Mouse (Mus musculus): ENCODE measurements around the gene Gm1123. TPM values are rescaled to one million over a fixed set of nuclear protein-coding genes. Genes with fewer than 3 reads are reported as not detected.

Gene Gm1123
- polyA plus RNA-seq, 1 experiment from 2014 or later = 0.38 TPM

GRCm38 (mm10) chr9:98987131-98987530 is 48.4 kb downstream of the Gm1123 start:
- Histone ChIP-seq H3K9me3 (ENCODE audit: control insufficient read depth, low read depth, low read length) (no peaks in the 10 kb centered on the region), H3K4me3 (ENCODE audit: low read depth, low read length) (peak overlapping the region; percentile 77), H3K36me3 (ENCODE audit: control insufficient read depth, insufficient read depth, low read length) (no peaks in the 10 kb centered on the region), H3K4me2 (replicated peaks; ENCODE audit: low read depth, low read length) (peak overlapping the region; percentile 79), H3K9ac (replicated peaks; ENCODE audit: low read depth, low read length) (peak overlapping the region; percentile 51; the same call in 1 of the 2 replicates), H3K4me1 (ENCODE audit: control insufficient read depth, insufficient read depth, low read length) (no peaks in the 10 kb centered on the region), H3K27ac (ENCODE audit: low read length) (no peak overlapping the region), H3K27me3 (ENCODE audit: control insufficient read depth, insufficient read depth, low read length) (0 out of 2 replicates have a peak, but pooled peaks cover 7% of the 10 kb centered on the region)
- no peak for ATAC-seq (ENCODE audit: insufficient number of reproducible peaks, insufficient read depth, low FRiP score, low read depth)
- WGBS = 43% methylated on average over 9 of the region's 9 CpGs

DNA sequence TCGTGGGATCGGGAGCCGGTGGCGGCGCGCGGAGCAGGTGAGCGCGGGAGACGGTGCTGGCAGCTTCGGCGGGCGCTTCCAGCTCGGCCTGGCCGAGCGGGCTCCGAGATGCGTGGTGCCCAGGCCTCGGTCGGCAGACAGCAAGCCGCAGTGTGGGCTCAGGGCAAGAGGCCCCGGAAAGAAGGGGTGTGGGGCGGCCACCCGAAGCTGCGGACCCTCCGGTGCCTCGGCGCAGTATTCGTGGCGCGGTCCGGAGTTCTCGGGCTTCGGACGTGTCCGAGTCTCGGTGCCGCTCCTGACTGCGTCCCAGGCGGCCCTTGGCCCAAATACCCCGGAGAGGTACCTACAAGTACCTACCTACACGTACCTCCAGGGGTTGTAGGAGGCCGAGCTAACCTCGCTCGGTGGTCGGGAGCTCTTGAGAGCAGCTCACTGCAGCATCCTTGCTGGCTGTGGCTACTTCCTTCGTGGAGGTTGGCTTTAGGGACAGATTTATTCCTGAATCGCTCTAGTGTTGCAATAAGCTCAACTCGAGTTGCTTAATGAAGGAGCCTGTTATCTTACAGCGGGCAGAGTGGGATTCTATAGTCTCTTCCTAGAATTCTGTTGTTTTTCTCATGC is 48.9 kb downstream of the Gm1123 start:
- H3K4me2 ChIP-seq (replicated peaks; ENCODE audit: low read depth, low read length) = peak overlapping the region; percentile 79
- 2% methylated on average over 50 of the region's 50 CpGs for WGBS
- H3K4me3 ChIP-seq (ENCODE audit: low read depth, low read length) = peak overlapping the region; percentile 77
- peak; percentile 28; the same call in 1 of the 2 replicates for ATAC-seq (ENCODE audit: insufficient number of reproducible peaks, insufficient read depth, low FRiP score, low read depth)
- peak overlapping the region; percentile 51 for H3K9ac ChIP-seq (replicated peaks; ENCODE audit: low read depth, low read length)
- H3K27ac ChIP-seq (ENCODE audit: low read length) = no peak overlapping the region
- H3K36me3 ChIP-seq (ENCODE audit: control insufficient read depth, insufficient read depth, low read length) = no peaks in the 10 kb centered on the region
- H3K9me3 ChIP-seq (ENCODE audit: control insufficient read depth, low read depth, low read length) = no peaks in the 10 kb centered on the region
- no peaks in the 10 kb centered on the region for H3K4me1 ChIP-seq (ENCODE audit: control insufficient read depth, insufficient read depth, low read length)
- 0 out of 2 replicates have a peak, but pooled peaks cover 7% of the 10 kb centered on the region for H3K27me3 ChIP-seq (ENCODE audit: control insufficient read depth, insufficient read depth, low read length)

GRCm38 (mm10) chr9:98985800-98986475 is 49.6 kb downstream of the Gm1123 start, which contains the start of gene Faim:
TSS of gene Faim (plus strand) at chr9:98986373.
- Histone ChIP-seq H3K9ac (replicated peaks; ENCODE audit: low read depth, low read length) (peak within 1 kb of the TSS; percentile 51), H3K4me2 (replicated peaks; ENCODE audit: low read depth, low read length) (peak within 1 kb of the TSS; percentile 79), H3K36me3 (ENCODE audit: control insufficient read depth, insufficient read depth, low read length) (no peaks in the 10 kb centered on the region), H3K4me3 (ENCODE audit: low read depth, low read length) (peak within 1 kb of the TSS; percentile 77), H3K9me3 (ENCODE audit: control insufficient read depth, low read depth, low read length) (no peaks in the 10 kb centered on the region), H3K27me3 (ENCODE audit: control insufficient read depth, insufficient read depth, low read length) (0 out of 2 replicates have a peak, but pooled peaks cover 7% of the 10 kb centered on the region), H3K4me1 (ENCODE audit: control insufficient read depth, insufficient read depth, low read length) (no peaks in the 10 kb centered on the region), H3K27ac (ENCODE audit: low read length) (no peak within 1 kb of the TSS)
- WGBS = 1% methylated on average over 45 of the region's 45 CpGs
- ATAC-seq (ENCODE audit: insufficient number of reproducible peaks, insufficient read depth, low FRiP score, low read depth) = peak; percentile 99

DNA sequence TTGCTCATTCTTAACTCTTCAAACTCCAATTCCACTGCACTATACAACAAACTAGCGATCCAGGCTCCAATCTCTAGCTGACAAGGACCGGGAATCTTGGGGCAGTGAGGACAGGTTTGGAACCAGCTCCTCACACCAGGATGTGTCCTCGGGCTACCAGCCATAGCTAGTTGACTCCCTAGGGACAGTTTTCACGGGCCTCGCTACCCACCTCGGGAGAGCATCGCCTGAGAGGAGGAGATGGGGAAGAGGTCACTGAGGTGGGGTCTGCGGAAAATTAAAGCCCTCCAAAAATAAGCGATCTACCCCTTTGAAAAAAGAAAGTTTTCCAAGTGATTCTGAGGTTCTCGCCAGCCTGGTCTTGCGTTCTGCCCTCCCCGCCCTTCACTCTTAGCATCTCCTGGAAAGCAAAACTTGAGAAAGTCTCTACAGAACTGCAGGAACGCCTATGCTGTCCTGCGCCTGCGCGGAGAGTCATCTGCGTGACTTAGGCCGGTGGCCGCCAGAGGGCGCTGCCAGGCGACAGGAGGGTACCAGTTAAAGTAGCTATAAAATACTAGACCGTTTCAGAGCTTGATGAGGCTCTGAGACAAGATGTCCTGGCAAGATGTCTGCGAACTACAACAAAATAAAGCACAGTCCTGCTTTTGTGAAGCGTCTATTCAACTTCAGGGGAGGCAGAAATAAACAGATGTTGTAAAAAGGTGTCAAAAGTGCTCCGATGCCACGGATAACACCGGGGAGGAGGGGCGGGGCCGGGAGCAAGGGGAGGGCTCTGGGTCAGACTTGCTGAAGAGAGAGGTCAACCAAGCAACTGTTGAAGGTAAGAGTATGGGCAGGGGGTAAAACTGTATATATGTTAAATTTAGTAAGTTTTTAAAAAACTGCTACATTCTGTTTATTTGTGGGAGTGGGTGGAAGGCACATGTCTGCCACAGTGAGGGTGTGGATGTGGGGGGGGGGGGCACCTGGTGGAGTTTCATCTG is 55.8 kb downstream of the Gm1123 start:
- peak; percentile 71 for ATAC-seq (ENCODE audit: insufficient number of reproducible peaks, insufficient read depth, low FRiP score, low read depth)
- H3K27me3 ChIP-seq (ENCODE audit: control insufficient read depth, insufficient read depth, low read length) = peaks cover 20% of the 10 kb centered on the region

GRCm38 (mm10) chr9:98976520-98976919 is 59.0 kb downstream of the Gm1123 start:
- Histone ChIP-seq H3K9ac (replicated peaks; ENCODE audit: low read depth, low read length) (no peak overlapping the region), H3K9me3 (ENCODE audit: control insufficient read depth, low read depth, low read length) (no peaks in the 10 kb centered on the region), H3K4me1 (ENCODE audit: control insufficient read depth, insufficient read depth, low read length) (no peaks in the 10 kb centered on the region), H3K27ac (ENCODE audit: low read length) (no peak overlapping the region), H3K4me2 (replicated peaks; ENCODE audit: low read depth, low read length) (no peak overlapping the region), H3K27me3 (ENCODE audit: control insufficient read depth, insufficient read depth, low read length) (peaks cover 36% of the 10 kb centered on the region), H3K4me3 (ENCODE audit: low read depth, low read length) (no peak overlapping the region), H3K36me3 (ENCODE audit: control insufficient read depth, insufficient read depth, low read length) (no peaks in the 10 kb centered on the region)
- no peak for ATAC-seq (ENCODE audit: insufficient number of reproducible peaks, insufficient read depth, low FRiP score, low read depth)
- 45% methylated on average over 5 of the region's 5 CpGs for WGBS

More for the DNA sequence above, 55.8 kb downstream of the Gm1123 start:
- peak overlapping the region; percentile 32 for H3K4me2 ChIP-seq (replicated peaks; ENCODE audit: low read depth, low read length)
- 4% methylated on average over 29 of the region's 29 CpGs for WGBS
- H3K4me3 ChIP-seq (ENCODE audit: low read depth, low read length) = no peak overlapping the region
- H3K9ac ChIP-seq (replicated peaks; ENCODE audit: low read depth, low read length) = no peak overlapping the region
- no peaks in the 10 kb centered on the region for H3K36me3 ChIP-seq (ENCODE audit: control insufficient read depth, insufficient read depth, low read length)
- H3K4me1 ChIP-seq (ENCODE audit: control insufficient read depth, insufficient read depth, low read length) = no peaks in the 10 kb centered on the region
- no peaks in the 10 kb centered on the region for H3K9me3 ChIP-seq (ENCODE audit: control insufficient read depth, low read depth, low read length)
- no peak overlapping the region for H3K27ac ChIP-seq (ENCODE audit: low read length)

GRCm38 (mm10) chr9:98976081-98976480 is 59.4 kb downstream of the Gm1123 start:
- Histone ChIP-seq H3K9ac (replicated peaks; ENCODE audit: low read depth, low read length) (no peak overlapping the region), H3K4me3 (ENCODE audit: low read depth, low read length) (no peak overlapping the region), H3K27me3 (ENCODE audit: control insufficient read depth, insufficient read depth, low read length) (peaks cover 36% of the 10 kb centered on the region), H3K4me1 (ENCODE audit: control insufficient read depth, insufficient read depth, low read length) (no peaks in the 10 kb centered on the region), H3K9me3 (ENCODE audit: control insufficient read depth, low read depth, low read length) (no peaks in the 10 kb centered on the region), H3K4me2 (replicated peaks; ENCODE audit: low read depth, low read length) (no peak overlapping the region), H3K36me3 (ENCODE audit: control insufficient read depth, insufficient read depth, low read length) (no peaks in the 10 kb centered on the region), H3K27ac (ENCODE audit: low read length) (no peak overlapping the region)
- ATAC-seq (ENCODE audit: insufficient number of reproducible peaks, insufficient read depth, low FRiP score, low read depth) = no peak
- 93% methylated on average over 1 of the region's 1 CpGs for WGBS

DNA sequence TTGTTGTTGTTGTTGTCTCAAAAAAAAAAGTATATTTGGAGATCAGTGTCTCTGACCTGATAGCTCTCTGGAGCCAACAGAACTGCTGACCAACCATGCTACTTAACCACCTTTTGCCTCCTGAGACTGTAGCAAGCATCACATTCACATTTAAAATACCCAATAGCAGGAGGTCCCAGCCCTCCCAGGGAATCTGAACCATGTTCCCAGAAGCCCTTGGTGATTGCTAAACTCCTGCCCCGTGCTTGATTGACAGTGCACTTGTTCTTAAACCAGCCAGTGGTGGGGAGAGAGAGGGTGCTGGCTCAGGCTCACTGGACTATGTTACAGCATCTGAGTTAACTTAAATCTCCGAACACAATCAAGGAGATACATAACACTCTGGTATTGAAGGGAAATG is 60.6 kb downstream of the Gm1123 start:
- Histone ChIP-seq H3K36me3 (ENCODE audit: control insufficient read depth, insufficient read depth, low read length) (no peaks in the 10 kb centered on the region), H3K27me3 (ENCODE audit: control insufficient read depth, insufficient read depth, low read length) (peaks cover 42% of the 10 kb centered on the region), H3K9me3 (ENCODE audit: control insufficient read depth, low read depth, low read length) (0 out of 2 replicates have a peak, but pooled peaks cover 5% of the 10 kb centered on the region), H3K9ac (replicated peaks; ENCODE audit: low read depth, low read length) (no peak overlapping the region), H3K4me2 (replicated peaks; ENCODE audit: low read depth, low read length) (no peak overlapping the region), H3K4me1 (ENCODE audit: control insufficient read depth, insufficient read depth, low read length) (no peaks in the 10 kb centered on the region), H3K4me3 (ENCODE audit: low read depth, low read length) (no peak overlapping the region), H3K27ac (ENCODE audit: low read length) (no peak overlapping the region)
- ATAC-seq (ENCODE audit: insufficient number of reproducible peaks, insufficient read depth, low FRiP score, low read depth) = no peak
- 48% methylated on average over 2 of the region's 2 CpGs for WGBS

DNA sequence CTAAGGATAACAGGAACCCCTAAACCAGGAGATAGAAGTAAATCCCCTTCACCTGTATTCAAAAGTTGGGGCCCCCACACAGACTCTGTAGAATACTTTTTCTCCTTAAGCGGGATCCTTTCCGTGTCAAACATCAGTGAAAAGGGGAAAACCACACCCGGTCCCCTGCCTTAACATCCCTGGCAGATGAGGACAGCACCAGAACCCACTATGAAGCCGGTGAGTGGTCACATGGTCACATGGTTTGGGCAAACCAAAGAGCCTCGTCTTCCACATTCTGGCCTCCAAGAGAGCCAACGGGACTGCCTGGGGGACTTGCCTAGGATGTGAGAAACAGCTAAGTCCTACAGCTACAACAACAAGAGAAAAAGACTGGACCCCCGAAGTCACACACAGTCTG is 62.0 kb downstream of the Gm1123 start:
- 2% methylated on average over 7 of the region's 7 CpGs for WGBS
- Histone ChIP-seq H3K4me2 (replicated peaks; ENCODE audit: low read depth, low read length) (peak overlapping the region; percentile 49), H3K27me3 (ENCODE audit: control insufficient read depth, insufficient read depth, low read length) (peaks cover 48% of the 10 kb centered on the region), H3K9me3 (ENCODE audit: control insufficient read depth, low read depth, low read length) (0 out of 2 replicates have a peak, but pooled peaks cover 5% of the 10 kb centered on the region), H3K36me3 (ENCODE audit: control insufficient read depth, insufficient read depth, low read length) (no peaks in the 10 kb centered on the region), H3K4me3 (ENCODE audit: low read depth, low read length) (peak overlapping the region; percentile 29), H3K9ac (replicated peaks; ENCODE audit: low read depth, low read length) (no peak overlapping the region), H3K4me1 (ENCODE audit: control insufficient read depth, insufficient read depth, low read length) (no peaks in the 10 kb centered on the region), H3K27ac (ENCODE audit: low read length) (no peak overlapping the region)
- ATAC-seq (ENCODE audit: insufficient number of reproducible peaks, insufficient read depth, low FRiP score, low read depth) = no peak
